Mouse (Mus musculus) G1E (cell line): ENCODE measurements around the gene Zfp619.
"Not testable (repeated sequence)": the region's sequence is repeated elsewhere in the genome, so short reads cannot be mapped to it uniquely, and the experiment has no call there.

Experiments used
- CTCF ChIP-seq: IDR thresholded peaks from 2 replicates; pipeline ENCODE4 v1.5.1; 2012; ENCODE audit warnings: low read depth, low read length, inconsistent platforms, mixed read lengths
- GATA1 ChIP-seq: IDR thresholded peaks from 2 replicates; pipeline ENCODE4 v1.6.1; 2012; ENCODE audit warnings: borderline replicate concordance, low read length, inconsistent platforms, mixed read lengths
- TAL1 ChIP-seq: conservative IDR thresholded peaks from 2 replicates; pipeline ENCODE4 v1.6.1; 2012; ENCODE audit warnings: low read depth, low read length, inconsistent platforms, mixed read lengths

DNA sequence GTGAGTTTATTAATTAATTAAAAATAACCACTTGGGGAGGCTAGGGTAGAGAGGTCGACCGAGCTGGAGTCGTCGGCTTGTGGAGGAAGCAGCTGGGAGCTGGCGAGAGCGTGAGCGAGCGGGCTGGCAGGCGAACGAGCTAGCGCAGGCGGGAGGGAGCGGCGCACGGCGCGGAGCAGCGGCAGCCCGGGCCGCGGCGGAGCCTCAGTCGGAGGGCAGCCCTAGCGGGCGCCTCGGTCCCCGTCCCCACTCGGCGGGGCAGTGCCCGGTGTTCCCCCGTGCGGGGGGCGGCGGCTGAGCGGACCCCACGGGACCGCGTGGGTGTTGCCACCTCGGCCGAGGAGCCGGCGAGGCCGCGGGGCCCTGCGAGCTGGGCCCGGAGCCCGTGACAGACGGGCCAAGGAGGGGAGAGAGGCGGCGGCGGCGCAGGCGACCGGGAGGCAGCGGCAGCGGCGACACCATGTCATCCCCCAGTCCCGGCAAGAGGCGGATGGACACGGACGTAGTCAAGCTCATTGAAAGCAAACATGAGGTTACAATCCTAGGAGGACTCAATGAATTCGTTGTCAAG is 71.0 kb downstream of the Zfp619 start:
- TF ChIP-seq CTCF, TAL1, GATA1: not testable (repeated sequence)
